Mouse (Mus musculus) heart, postnatal 0 days (tissue): Measurements from ENCODE around the gene Pdlim5. TPM values are rescaled to one million over a fixed set of nuclear protein-coding genes. Genes with fewer than 3 reads are reported as not detected.

Experiments used
- ATAC-seq: fragments of 200-750 bp; cut with Nextera tagmentation; 2 replicates; pipeline ENCODE4 v1.8.0; 2017; ENCODE audit warnings: low read depth, moderate number of reproducible peaks, moderate library complexity; ENCODE audit not compliant: insufficient read depth
- DNase-seq: peaks from one replicate; pipeline ENCODE4 v3.0.0-alpha.2; 2016; ENCODE audit warnings: low spot score
- H3K27ac ChIP-seq: fragments of 300-500 bp; sonication (generic); 2 replicates; pipeline ENCODE4 v1.5.1; 2014; ENCODE audit warnings: low read depth, mild to moderate bottlenecking
- H3K27me3 ChIP-seq: fragments of 300-500 bp; sonication (generic); 2 replicates; pipeline ENCODE4 v1.6.1; 2014; ENCODE audit warnings: low read length, mixed read lengths; ENCODE audit not compliant: control insufficient read depth, insufficient read depth
- H3K36me3 ChIP-seq: fragments of 300-500 bp; sonication (generic); replicated peaks from 2 replicates; pipeline ENCODE4 v1.6.1; 2014; ENCODE audit warnings: low read length, mixed read lengths; ENCODE audit not compliant: control insufficient read depth, insufficient read depth
- H3K4me1 ChIP-seq: fragments of 300-500 bp; sonication (generic); 2 replicates; pipeline ENCODE4 v1.6.1; 2014; ENCODE audit warnings: antibody characterized with exemption; ENCODE audit not compliant: control insufficient read depth, insufficient read depth
- H3K4me2 ChIP-seq: fragments of 300-500 bp; sonication (generic); 2 replicates; pipeline ENCODE4 v1.6.1; 2014; ENCODE audit warnings: low read depth, mild to moderate bottlenecking, low read length, moderate library complexity
- H3K4me3 ChIP-seq: fragments of 300-500 bp; sonication (generic); 2 replicates; pipeline ENCODE4 v1.5.1; 2014; ENCODE audit warnings: low read depth, low read length
- H3K9ac ChIP-seq: fragments of 300-500 bp; sonication (generic); replicated peaks from 2 replicates; pipeline ENCODE4 v1.6.1; 2014; ENCODE audit warnings: low read depth, low read length, mixed read lengths
- H3K9me3 ChIP-seq: fragments of 300-500 bp; sonication (generic); replicated peaks from 2 replicates; pipeline ENCODE4 v1.6.1; 2016; ENCODE audit warnings: low read length; ENCODE audit not compliant: control insufficient read depth
- CTCF ChIP-seq: IDR thresholded peaks from 2 replicates; pipeline ENCODE4 v1.5.1; 2016; ENCODE audit warnings: antibody characterized with exemption, control low read depth, low read depth
- EP300 ChIP-seq: IDR thresholded peaks from 2 replicates; pipeline ENCODE4 v1.6.1; 2016; ENCODE audit warnings: antibody characterized with exemption, low read depth
- WGBS: fragments of 180-500 bp; shearing (Covaris S2); extraction: QIAGEN DNeasy Blood & Tissue Kit; methylation state at CpG from one replicate; pipeline ENCODE4 v1.1.7; 2014; 5-methylcytosine and 5-hydroxymethylcytosine counted together
- polyA plus RNA-seq: library from polyadenylated mRNA; unstranded; fragments of >200 nt; fragmentation: Nextera tagmentation; extraction: Ambion mirVana; gene quantifications from 2 replicates; pipeline ENCODE4 v1.2.1, GENCODE M21; 2015
- total RNA-seq: library from RNA; depleted of rRNA; stranded (reverse); fragments of >200 nt; gene quantifications from 2 replicates; pipeline ENCODE4 v1.2.3, GENCODE M21; 2014; ENCODE audit warnings: low replicate concordance

Pdlim5 gene
- total and polyA plus RNA-seq, 2 experiments from 2014 or later, result 367 to 512 TPM

- Histone ChIP-seq H3K27me3 (no peaks in the 10 kb centered on the region), H3K9ac (no peak overlapping the region), H3K9me3 (no peaks in the 10 kb centered on the region), H3K27ac (peak overlapping the region; percentile 44), H3K4me1 (peaks cover 21% of the 10 kb centered on the region), H3K36me3 (peaks cover 10% of the 10 kb centered on the region), H3K4me2 (no peak overlapping the region), H3K4me3 (no peak overlapping the region)
- ATAC-seq (no peak), DNase-seq (no peak)
- WGBS, result 49% methylated on average over 4 of the region's 4 CpGs
- TF ChIP-seq CTCF (no peak), EP300 (no peak)
Measured at GRCm38 (mm10) chr3:142331872-142332554, 63.5 kb downstream of the Pdlim5 start.

DNA sequence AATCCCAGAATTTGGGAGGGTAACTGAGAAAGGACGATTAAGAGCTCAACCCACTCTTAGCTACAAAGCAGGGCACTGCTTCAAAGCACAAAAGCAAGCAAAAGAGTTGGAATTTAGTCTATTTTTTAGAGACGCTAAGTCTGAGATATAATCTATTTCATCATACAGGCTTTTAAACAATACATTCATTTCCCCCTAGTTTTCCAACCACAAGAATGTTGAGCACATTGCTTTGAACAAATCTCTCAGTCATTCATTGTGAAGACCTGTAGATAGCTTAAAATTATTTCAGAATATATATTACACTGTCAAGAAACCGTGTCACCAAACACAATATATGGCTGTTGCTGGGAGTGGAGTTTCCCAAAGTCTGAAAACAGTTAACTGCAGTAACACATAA lies 65.1 kb downstream of the Pdlim5 start:
- DNase-seq, result no peak
- no peaks in the 10 kb centered on the region for H3K27me3 ChIP-seq
- H3K27ac ChIP-seq, result peak overlapping the region; percentile 44
- 72% methylated on average over 3 of the region's 3 CpGs for WGBS
- TF ChIP-seq EP300 (no peak), CTCF (no peak)
- H3K36me3 ChIP-seq, result peaks cover 9% of the 10 kb centered on the region
- no peak overlapping the region for H3K9ac ChIP-seq
- no peaks in the 10 kb centered on the region for H3K9me3 ChIP-seq
- ATAC-seq, result no peak
- no peak overlapping the region for H3K4me2 ChIP-seq
- H3K4me1 ChIP-seq, result peaks cover 20% of the 10 kb centered on the region
- H3K4me3 ChIP-seq, result no peak overlapping the region

- Histone ChIP-seq H3K4me2 (no peak overlapping the region), H3K9me3 (no peaks in the 10 kb centered on the region), H3K27ac (peak overlapping the region; percentile 54), H3K4me3 (no peak overlapping the region), H3K4me1 (peaks cover 13% of the 10 kb centered on the region), H3K9ac (no peak overlapping the region), H3K36me3 (no peaks in the 10 kb centered on the region), H3K27me3 (no peaks in the 10 kb centered on the region)
- ATAC-seq, result peak; percentile 16; the same call in 1 of the 2 replicates
- DNase-seq, result no peak
- 47% methylated on average over 6 of the region's 6 CpGs for WGBS
- TF ChIP-seq CTCF, result no peak
- no peak for TF ChIP-seq EP300
Measured at GRCm38 (mm10) chr3:142323592-142323991, 71.9 kb downstream of the Pdlim5 start.

DNA sequence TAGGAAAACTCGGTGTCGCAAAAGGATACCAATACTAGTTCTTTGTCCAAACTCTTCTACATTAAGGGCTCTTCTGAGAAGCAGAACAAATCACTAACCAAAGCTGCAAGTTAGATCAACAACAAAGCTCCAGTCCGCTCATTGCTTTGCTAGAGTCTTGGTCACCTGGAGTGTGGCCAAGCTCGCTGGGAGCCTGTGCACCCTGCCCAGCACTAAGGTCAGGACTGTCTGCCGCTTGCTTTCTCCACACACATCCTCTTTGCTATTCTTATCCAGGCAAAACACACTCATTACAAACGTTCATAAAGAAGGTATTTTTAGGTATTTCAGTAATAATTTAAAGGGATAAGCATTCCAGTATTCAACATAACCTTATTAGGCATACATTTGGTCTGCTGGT lies 73.6 kb downstream of the Pdlim5 start:
- H3K9me3 ChIP-seq, result no peaks in the 10 kb centered on the region
- H3K4me3 ChIP-seq, result no peak overlapping the region
- H3K4me2 ChIP-seq, result peak overlapping the region; percentile 9; the same call in 1 of the 2 replicates
- no peak overlapping the region for H3K9ac ChIP-seq
- H3K27me3 ChIP-seq, result no peaks in the 10 kb centered on the region
- DNase-seq (peak; percentile 61), ATAC-seq (peak; percentile 72)
- WGBS, result 29% methylated on average over 6 of the region's 6 CpGs
- peaks cover 13% of the 10 kb centered on the region for H3K4me1 ChIP-seq
- peak overlapping the region; percentile 70 for H3K27ac ChIP-seq
- H3K36me3 ChIP-seq, result no peaks in the 10 kb centered on the region
- no peak for TF ChIP-seq EP300
- TF ChIP-seq CTCF, result no peak

GRCm38 (mm10) chr3:142318147-142318546 lies 77.3 kb downstream of the Pdlim5 start:
- Histone ChIP-seq H3K4me3 (no peak overlapping the region), H3K36me3 (0 out of 2 replicates have a peak, but pooled peaks cover 3% of the 10 kb centered on the region), H3K4me2 (no peak overlapping the region), H3K27ac (peak overlapping the region; percentile 58), H3K9ac (no peak overlapping the region), H3K4me1 (peaks cover 16% of the 10 kb centered on the region), H3K9me3 (no peaks in the 10 kb centered on the region), H3K27me3 (no peaks in the 10 kb centered on the region)
- WGBS, result 2% methylated on average over 2 of the region's 2 CpGs
- ATAC-seq, result peak; percentile 91
- peak; percentile 77 for DNase-seq
- TF ChIP-seq EP300 (no peak), CTCF (no peak)
